Mouse (Mus musculus): ENCODE results near the gene Rapgef4. TPM values are rescaled to one million over a fixed set of nuclear protein-coding genes. Genes with fewer than 3 reads are reported as not detected.

The Rapgef4 gene
- polyA plus RNA-seq, 3 experiments from 2014 or later: 0.87 to 8.7 (median 8.6) TPM

- ATAC-seq: no peak
Measured at GRCm38 (mm10) chr2:72153851-72154250, 172.8 kb downstream of the Rapgef4 start.

GRCm38 (mm10) chr2:72155102-72155773, 174.2 kb downstream of the Rapgef4 start:
- no peak for ATAC-seq

- no peak for ATAC-seq
Measured at GRCm38 (mm10) chr2:72156484-72156883, 175.4 kb downstream of the Rapgef4 start.

GRCm38 (mm10) chr2:72157561-72157960, 176.5 kb downstream of the Rapgef4 start:
- ATAC-seq: no peak

GRCm38 (mm10) chr2:72158045-72158444, 177.0 kb downstream of the Rapgef4 start:
- ATAC-seq: no peak

GRCm38 (mm10) chr2:72158691-72159225, 177.7 kb downstream of the Rapgef4 start:
- no peak for ATAC-seq

GRCm38 (mm10) chr2:72159281-72159680, 178.2 kb downstream of the Rapgef4 start:
- ATAC-seq: no peak

- ATAC-seq: no peak
Measured at GRCm38 (mm10) chr2:72165136-72165854, 184.3 kb downstream of the Rapgef4 start.

GRCm38 (mm10) chr2:72169451-72170100, 188.5 kb downstream of the Rapgef4 start:
- ATAC-seq: peak; percentile 13

- ATAC-seq: peak; percentile 98
Measured at GRCm38 (mm10) chr2:72170546-72170945, 189.5 kb downstream of the Rapgef4 start.

- ATAC-seq: peak; percentile 39
Measured at GRCm38 (mm10) chr2:72171204-72171603, 190.2 kb downstream of the Rapgef4 start.

GRCm38 (mm10) chr2:72173010-72173409, 192.0 kb downstream of the Rapgef4 start:
- ATAC-seq: no peak

- no peak for ATAC-seq
Measured at GRCm38 (mm10) chr2:72173844-72174243, 192.8 kb downstream of the Rapgef4 start.

GRCm38 (mm10) chr2:72175536-72175935, 194.5 kb downstream of the Rapgef4 start:
- ATAC-seq: no peak

GRCm38 (mm10) chr2:72175971-72176370, 194.9 kb downstream of the Rapgef4 start:
- ATAC-seq: no peak

GRCm38 (mm10) chr2:72177214-72178023, 196.4 kb downstream of the Rapgef4 start:
- ATAC-seq: no peak

GRCm38 (mm10) chr2:72178025-72178424, 197.0 kb downstream of the Rapgef4 start:
- no peak for ATAC-seq

- ATAC-seq: no peak
Measured at GRCm38 (mm10) chr2:72178515-72178914, 197.5 kb downstream of the Rapgef4 start.

GRCm38 (mm10) chr2:72179600-72180301, 198.7 kb downstream of the Rapgef4 start:
- no peak for ATAC-seq

GRCm38 (mm10) chr2:72181443-72181842, 200.4 kb downstream of the Rapgef4 start:
- no peak for ATAC-seq

GRCm38 (mm10) chr2:72183751-72184150, 202.7 kb downstream of the Rapgef4 start:
- no peak for ATAC-seq

Data from inflammation-experienced regulatory T-cells, adult 6 months (primary cell).